Comparison of ENCODE assay signal across 15 mouse cellular contexts in genomic region chr7:116882268-116882964, GRCm38 (mm10).
DNase-seq lines count a peak whose midpoint lies in the region; ATAC-seq lines count a peak whose summit lies in the region.
"Had no signal": no experiment of that assay in that cellular context is flagged by ENCODE, and none has a peak within 500 bp of the region (broad histone marks: within the 10 kb centered on the region; RNA-seq: fewer than 3 reads in every experiment).

No protein-coding gene starts in this region.

- ATAC-seq in hindbrain, embryonic 12.5 days (ENCODE audit: low FRiP score) = peak; percentile 78
- ATAC-seq in hindbrain, embryonic 14.5 days (ENCODE audit: low FRiP score) = no peak
- peak; percentile 93 for ATAC-seq in kidney, embryonic 14.5 days (ENCODE audit: low FRiP score, low TSS enrichment)
- ATAC-seq: forebrain, embryonic 14.5 days; hindbrain, embryonic 16.5 days had no signal

- WGBS in hindbrain, embryonic 12.5 days = 37% methylated on average over 5 of the region's 5 CpGs
- 36% methylated on average over 5 of the region's 5 CpGs for WGBS in hindbrain, embryonic 14.5 days
- 19% methylated on average over 5 of the region's 5 CpGs for WGBS in kidney, embryonic 14.5 days
- WGBS in limb, embryonic 10.5 days = 29% methylated on average over 5 of the region's 5 CpGs

- no peaks in the 10 kb centered on the region for H3K9me3 ChIP-seq in hindbrain, embryonic 12.5 days (replicated peaks)
- H3K9me3 ChIP-seq in hindbrain, embryonic 14.5 days (ENCODE audit: control insufficient read depth, low read length) = no peaks in the 10 kb centered on the region
- H3K9me3 ChIP-seq in kidney, embryonic 14.5 days (ENCODE audit: control insufficient read depth, low read length) = no peaks in the 10 kb centered on the region
- H3K9me3 ChIP-seq in limb, embryonic 10.5 days (replicated peaks) = no peaks in the 10 kb centered on the region
- H3K9me3 ChIP-seq: midbrain, embryonic 12.5 days had no signal

- DNase-seq in hindbrain, embryonic 14.5 days (ENCODE audit: low spot score) = no peak
- peak; percentile 58 for DNase-seq in limb, embryonic 10.5 days (ENCODE audit: low spot score)
- DNase-seq in skeletal muscle tissue, adult 2 months (ENCODE audit: low read depth, low spot score) = peak; percentile 9
- DNase-seq in layer of hippocampus, adult 8-10 months (ENCODE audit: low spot score in 2 of 2) = no peak
- no peak for DNase-seq in left cerebral cortex, adult 18-20 months (ENCODE audit: low spot score in 2 of 2)
- DNase-seq: adrenal gland, postnatal 36 days; cerebellum, adult 2 months; heart, adult 2 months; lung, adult 2 months; lung, postnatal 4 days had no signal

- no peak overlapping the region for H3K9ac ChIP-seq in hindbrain, embryonic 12.5 days
- H3K9ac ChIP-seq in hindbrain, embryonic 14.5 days = no peak overlapping the region
- no peak overlapping the region for H3K9ac ChIP-seq in kidney, embryonic 14.5 days (ENCODE audit: low read depth, low read length)
- H3K9ac ChIP-seq: midbrain, embryonic 12.5 days had no signal

- H3K36me3 ChIP-seq in hindbrain, embryonic 12.5 days = no peaks in the 10 kb centered on the region
- H3K36me3 ChIP-seq in hindbrain, embryonic 14.5 days (replicated peaks; ENCODE audit: control insufficient read depth, insufficient read depth) = no peaks in the 10 kb centered on the region
- no peaks in the 10 kb centered on the region for H3K36me3 ChIP-seq in kidney, embryonic 14.5 days (ENCODE audit: control insufficient read depth, insufficient read depth, low read length)
- H3K36me3 ChIP-seq in limb, embryonic 10.5 days = no peaks in the 10 kb centered on the region
- H3K36me3 ChIP-seq: midbrain, embryonic 12.5 days had no signal

- no peak overlapping the region for H3K27ac ChIP-seq in hindbrain, embryonic 12.5 days
- no peak overlapping the region for H3K27ac ChIP-seq in hindbrain, embryonic 14.5 days
- peak overlapping the region; percentile 51; the same call in 1 of the 2 replicates for H3K27ac ChIP-seq in kidney, embryonic 14.5 days (ENCODE audit: low read depth, low read length)
- H3K27ac ChIP-seq in limb, embryonic 10.5 days = peak overlapping the region; percentile 43; the same call in 1 of the 2 replicates
- H3K27ac ChIP-seq: heart, adult 2 months; midbrain, embryonic 12.5 days had no signal

- H3K4me2 ChIP-seq in hindbrain, embryonic 12.5 days (replicated peaks) = no peak overlapping the region
- no peak overlapping the region for H3K4me2 ChIP-seq in hindbrain, embryonic 14.5 days (replicated peaks)
- no peak overlapping the region for H3K4me2 ChIP-seq in kidney, embryonic 14.5 days (replicated peaks; ENCODE audit: low read depth, low read length)
- H3K4me2 ChIP-seq: midbrain, embryonic 12.5 days had no signal

- H3K4me1 ChIP-seq in hindbrain, embryonic 12.5 days = no peaks in the 10 kb centered on the region
- H3K4me1 ChIP-seq in hindbrain, embryonic 14.5 days (replicated peaks; ENCODE audit: control insufficient read depth, insufficient read depth, low read length) = no peaks in the 10 kb centered on the region
- H3K4me1 ChIP-seq in kidney, embryonic 14.5 days (ENCODE audit: control insufficient read depth, insufficient read depth, low read length) = peaks cover 3% of the 10 kb centered on the region; the same call in 1 of the 2 replicates
- H3K4me1 ChIP-seq in limb, embryonic 10.5 days = peaks cover 36% of the 10 kb centered on the region
- H3K4me1 ChIP-seq: midbrain, embryonic 12.5 days had no signal

- no peak overlapping the region for H3K4me3 ChIP-seq in hindbrain, embryonic 12.5 days
- no peak overlapping the region for H3K4me3 ChIP-seq in hindbrain, embryonic 14.5 days (replicated peaks; ENCODE audit: low read length)
- no peak overlapping the region for H3K4me3 ChIP-seq in kidney, embryonic 14.5 days (ENCODE audit: low read length)
- no peak overlapping the region for H3K4me3 ChIP-seq in limb, embryonic 10.5 days
- H3K4me3 ChIP-seq: heart, adult 2 months; midbrain, embryonic 12.5 days had no signal

- no peaks in the 10 kb centered on the region for H3K27me3 ChIP-seq in hindbrain, embryonic 12.5 days
- H3K27me3 ChIP-seq in hindbrain, embryonic 14.5 days (ENCODE audit: control insufficient read depth, insufficient read depth, low read length) = no peaks in the 10 kb centered on the region
- H3K27me3 ChIP-seq in kidney, embryonic 14.5 days (ENCODE audit: control insufficient read depth, insufficient read depth, low read length) = no peaks in the 10 kb centered on the region
- H3K27me3 ChIP-seq in limb, embryonic 10.5 days (ENCODE audit: low read depth, poor library complexity, severe bottlenecking) = no peaks in the 10 kb centered on the region
- H3K27me3 ChIP-seq: midbrain, embryonic 12.5 days had no signal

Comparison
In these comparisons a context has a peak if more than half of its experiments do, and no peak if none do; other contexts are left out.
1. H3K27ac ChIP-seq: peak in kidney, embryonic 14.5 days (single experiment) and limb, embryonic 10.5 days (single experiment); none in hindbrain, embryonic 12.5 days (single experiment) and hindbrain, embryonic 14.5 days (single experiment).
2. DNase-seq: peak in limb, embryonic 10.5 days (single experiment) and skeletal muscle tissue, adult 2 months (single experiment); none in hindbrain, embryonic 14.5 days (single experiment), layer of hippocampus, adult 8-10 months (0 of 2) and left cerebral cortex, adult 18-20 months (0 of 2).